Mouse (Mus musculus): ENCODE measurements around the gene Gls.

GRCm38 (mm10) chr1:52230404-52230803 is 2.6 kb downstream of the Gls start:
- TF ChIP-seq CTCF (IDR thresholded peaks at IDR 0.05; ENCODE audit: low read depth) (no peak), EP300 (IDR thresholded peaks at IDR 0.05; ENCODE audit: low read depth) (peak; percentile 61)
